Mouse (Mus musculus) spleen, postnatal 14 days (tissue): Measurements from ENCODE around the gene Cavin4.

ENCODE experiments used
- DNase-seq, 2 experiments: peaks; one replicate each; pipeline ENCODE4 v3.0.0; 2021 to 2022; ENCODE audit warnings: low spot score in 2 of 2

Cavin4 gene

DNA sequence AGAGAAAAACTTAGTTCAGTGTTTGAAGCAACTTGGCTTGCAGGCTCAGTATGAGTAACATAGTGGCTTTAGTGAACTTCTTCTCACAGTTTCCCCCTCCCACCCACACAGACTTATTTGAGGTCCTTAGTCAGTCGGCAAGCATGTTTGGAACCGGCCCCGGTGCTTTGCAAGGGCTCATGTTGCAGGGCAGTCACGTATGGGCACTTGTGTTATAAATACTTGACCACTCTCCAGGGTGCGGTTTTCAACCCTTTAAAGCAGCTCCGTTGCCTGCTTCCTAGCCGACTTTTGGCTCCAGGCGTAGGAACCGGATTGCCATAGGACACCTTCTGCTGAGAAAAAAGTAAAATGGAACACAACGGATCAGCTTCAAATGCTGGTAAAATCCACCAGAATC lies at the start of gene Cavin4:
Cavin4 (plus strand) TSS at position 244 of the 400 bp plus-strand sequence.
- DNase-seq = no peak

DNA sequence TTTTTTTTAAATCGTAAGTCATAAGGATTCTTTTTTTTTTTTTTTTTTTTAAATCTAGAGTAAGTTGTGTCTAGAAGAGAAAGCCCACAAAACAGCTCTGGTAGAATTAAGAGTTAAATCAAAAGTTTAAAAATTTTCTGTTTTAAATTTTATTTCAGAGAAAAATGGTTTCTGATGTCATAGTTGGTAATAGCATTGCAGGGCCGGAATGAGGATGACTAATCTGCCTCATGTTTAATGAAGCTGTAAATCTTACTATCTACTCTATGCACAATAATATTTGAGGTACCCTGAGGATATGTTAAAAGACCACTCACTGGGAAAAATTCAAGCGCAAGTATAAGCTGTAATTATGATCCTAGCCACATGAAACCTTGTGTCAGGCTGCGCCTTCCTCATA lies 47.8 kb upstream of the Cavin4 start:
- DNase-seq = no peak

GRCm38 (mm10) chr4:48617201-48617600 lies 46.1 kb upstream of the Cavin4 start:
- DNase-seq = no peak

- no peak for DNase-seq
Measured at GRCm38 (mm10) chr4:48620121-48620520, 43.2 kb upstream of the Cavin4 start.

GRCm38 (mm10) chr4:48622246-48622645 lies 41.1 kb upstream of the Cavin4 start:
- DNase-seq = no peak

DNA sequence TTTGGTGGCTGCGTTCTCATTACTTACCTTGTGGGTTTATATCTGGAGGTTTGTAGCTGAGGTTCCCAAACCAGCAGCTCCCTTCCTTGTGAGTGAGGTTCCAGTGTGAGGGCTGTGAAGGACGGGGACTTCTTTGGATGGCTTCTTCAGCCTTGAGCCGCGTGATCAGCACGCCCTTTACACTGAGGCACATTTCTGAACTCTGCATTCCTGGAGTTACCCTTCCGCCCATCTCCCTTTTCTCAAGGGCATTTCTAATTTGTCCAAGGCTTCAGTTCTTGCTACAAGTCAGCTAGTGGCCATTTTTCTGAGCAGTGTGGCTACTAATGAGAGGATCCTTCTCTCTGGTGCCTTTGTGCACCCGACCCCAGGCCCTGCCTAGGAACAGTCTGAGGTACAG lies 40.4 kb upstream of the Cavin4 start:
- DNase-seq = no peak

DNA sequence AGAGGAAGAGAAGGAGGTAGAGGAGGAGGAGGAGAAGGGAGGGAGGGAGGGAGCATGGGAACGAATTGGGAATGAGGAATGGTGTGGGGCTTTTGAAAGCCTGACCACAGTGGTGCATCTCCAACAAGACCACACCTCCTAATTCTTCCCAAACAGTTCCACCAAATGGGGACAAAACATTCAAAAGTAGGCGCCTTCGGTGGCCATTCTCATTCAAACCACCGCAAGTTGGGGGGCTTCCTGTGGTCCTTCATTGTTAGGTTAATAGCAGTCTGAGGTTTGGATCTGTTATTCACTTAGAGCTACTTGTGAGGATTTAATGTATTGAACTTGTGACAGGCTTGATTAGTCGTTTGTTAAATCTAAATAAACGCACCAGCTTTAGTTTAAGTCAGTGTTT lies 38.4 kb upstream of the Cavin4 start:
- no peak for DNase-seq

GRCm38 (mm10) chr4:48625836-48626235 lies 37.5 kb upstream of the Cavin4 start:
- DNase-seq = no peak

DNA sequence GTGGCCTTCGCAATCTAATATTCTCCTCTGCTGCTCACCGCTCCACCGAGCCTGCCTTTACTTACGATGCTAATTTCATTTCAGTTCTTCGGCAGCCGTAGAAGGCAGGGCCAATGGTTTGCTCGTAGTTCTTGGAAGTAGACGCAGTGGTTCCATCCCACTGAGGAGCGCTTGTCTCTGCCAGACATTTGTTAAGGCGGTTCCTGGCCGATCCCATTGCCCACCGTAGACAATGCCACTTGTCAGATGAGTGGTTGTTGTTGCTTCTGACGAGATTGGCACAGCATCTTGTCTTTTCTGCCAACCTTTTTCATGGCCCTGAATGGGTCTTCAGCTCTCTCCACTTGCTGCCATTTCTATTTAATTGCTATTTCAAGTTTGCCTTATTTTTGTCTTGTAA lies 33.9 kb upstream of the Cavin4 start:
- DNase-seq = no peak

DNA sequence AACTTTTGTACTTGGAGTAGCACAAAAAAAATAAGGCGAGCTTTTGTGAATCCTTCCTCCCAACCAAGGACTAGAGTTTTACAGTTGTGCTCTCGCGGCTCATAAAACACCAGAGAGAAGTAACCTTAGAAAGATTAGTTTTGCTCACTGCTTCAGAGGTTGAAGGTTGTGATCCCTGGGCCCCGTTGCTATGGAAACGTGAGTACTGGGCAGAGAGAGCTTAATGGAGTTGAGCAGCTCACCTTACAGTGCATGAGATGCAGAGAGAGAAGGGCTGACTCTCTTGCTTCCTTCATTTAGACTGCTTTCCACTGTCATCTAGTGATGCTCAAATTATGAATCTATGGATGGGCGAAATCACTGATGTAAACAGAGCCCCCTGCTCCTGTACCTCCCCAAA lies 29.8 kb upstream of the Cavin4 start:
- DNase-seq = no peak

GRCm38 (mm10) chr4:48634058-48634457 lies 29.3 kb upstream of the Cavin4 start:
- DNase-seq = no peak

GRCm38 (mm10) chr4:48636831-48637230 lies 26.5 kb upstream of the Cavin4 start:
- DNase-seq = no peak

DNA sequence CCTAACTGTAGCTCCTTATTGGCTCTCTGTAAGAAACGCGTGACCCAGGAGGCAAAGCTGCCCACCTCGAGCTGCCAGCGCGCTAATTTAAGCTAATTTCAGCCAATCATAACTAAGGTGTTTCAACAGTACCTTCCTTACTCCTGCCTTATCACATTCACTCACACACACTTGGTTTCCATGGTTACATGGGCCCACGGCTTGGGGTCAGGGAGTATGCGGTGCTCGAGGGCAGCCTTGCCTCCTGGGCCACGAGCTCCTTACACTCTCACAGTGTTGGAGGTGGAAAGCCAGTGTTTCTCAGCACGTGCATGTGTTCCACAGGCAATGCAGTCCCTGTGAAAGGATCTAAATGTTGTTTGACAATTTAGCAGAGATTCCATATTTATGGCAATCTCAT lies 25.2 kb upstream of the Cavin4 start:
- no peak for DNase-seq

- no peak for DNase-seq
Measured at GRCm38 (mm10) chr4:48639503-48639902, 23.8 kb upstream of the Cavin4 start.

GRCm38 (mm10) chr4:48643801-48644200 lies 19.5 kb upstream of the Cavin4 start:
- no peak for DNase-seq

DNA sequence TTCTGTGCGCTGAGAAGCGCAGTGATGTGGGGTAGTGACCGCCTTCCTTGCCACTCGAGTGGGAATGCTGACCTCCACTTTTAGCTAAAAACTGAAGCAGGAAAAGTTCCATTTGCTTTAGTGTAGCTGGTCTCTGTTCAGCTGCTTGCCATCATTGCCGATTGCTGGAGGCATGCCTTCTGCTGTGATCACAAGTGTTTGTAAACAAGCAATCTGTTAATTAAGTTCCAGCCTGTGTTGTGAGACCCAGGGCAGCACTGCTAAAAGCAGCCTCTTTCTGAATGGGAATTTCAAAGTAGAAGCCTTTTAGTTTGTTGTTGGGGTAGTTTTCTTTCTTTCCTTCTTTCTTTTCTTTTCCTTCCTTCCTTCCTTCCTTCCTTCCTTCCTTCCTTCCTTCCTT lies 17.2 kb upstream of the Cavin4 start:
- DNase-seq = no peak

GRCm38 (mm10) chr4:48650617-48651360 lies 12.5 kb upstream of the Cavin4 start:
- DNase-seq = no peak

GRCm38 (mm10) chr4:48654118-48654517 lies 9.2 kb upstream of the Cavin4 start:
- DNase-seq = no peak

DNA sequence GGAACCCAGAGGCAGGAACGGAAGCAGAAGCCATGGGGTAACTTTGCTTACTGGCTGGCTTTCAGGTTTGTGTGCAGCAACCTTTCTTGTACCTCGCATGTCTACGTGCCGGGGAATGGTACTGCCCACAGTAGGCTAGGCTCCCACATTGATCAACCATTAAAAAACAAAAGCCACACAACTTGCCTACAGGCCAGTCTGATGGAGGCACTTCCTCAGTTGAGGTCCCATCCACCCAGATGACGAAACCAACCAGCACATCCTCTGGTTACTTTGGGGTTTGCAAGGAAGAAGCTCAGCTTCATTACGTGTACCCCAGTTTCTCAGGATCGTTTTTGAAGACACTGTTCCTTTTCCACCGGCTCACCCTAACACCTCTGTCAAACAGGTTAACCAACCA lies 6.8 kb upstream of the Cavin4 start:
- no peak for DNase-seq

DNA sequence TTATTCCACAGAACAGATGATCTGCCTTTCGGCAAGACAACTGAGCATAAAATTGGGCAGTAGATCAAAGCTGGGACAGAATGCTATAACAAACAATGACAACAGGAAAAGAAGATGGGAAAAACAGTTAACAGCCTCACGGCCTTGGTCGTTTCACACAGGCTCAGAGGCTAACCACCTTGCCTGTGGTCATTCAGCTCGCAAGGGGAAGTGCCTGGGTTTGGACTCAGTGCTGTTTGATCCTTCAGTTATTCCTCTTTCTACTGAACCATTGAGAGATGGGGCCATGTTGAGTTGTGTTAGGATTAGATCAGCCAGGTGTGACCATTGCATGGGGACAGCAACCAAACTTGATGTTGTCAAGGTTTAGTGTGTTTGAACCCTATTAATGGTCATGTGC lies 3.2 kb upstream of the Cavin4 start:
- DNase-seq = no peak

DNA sequence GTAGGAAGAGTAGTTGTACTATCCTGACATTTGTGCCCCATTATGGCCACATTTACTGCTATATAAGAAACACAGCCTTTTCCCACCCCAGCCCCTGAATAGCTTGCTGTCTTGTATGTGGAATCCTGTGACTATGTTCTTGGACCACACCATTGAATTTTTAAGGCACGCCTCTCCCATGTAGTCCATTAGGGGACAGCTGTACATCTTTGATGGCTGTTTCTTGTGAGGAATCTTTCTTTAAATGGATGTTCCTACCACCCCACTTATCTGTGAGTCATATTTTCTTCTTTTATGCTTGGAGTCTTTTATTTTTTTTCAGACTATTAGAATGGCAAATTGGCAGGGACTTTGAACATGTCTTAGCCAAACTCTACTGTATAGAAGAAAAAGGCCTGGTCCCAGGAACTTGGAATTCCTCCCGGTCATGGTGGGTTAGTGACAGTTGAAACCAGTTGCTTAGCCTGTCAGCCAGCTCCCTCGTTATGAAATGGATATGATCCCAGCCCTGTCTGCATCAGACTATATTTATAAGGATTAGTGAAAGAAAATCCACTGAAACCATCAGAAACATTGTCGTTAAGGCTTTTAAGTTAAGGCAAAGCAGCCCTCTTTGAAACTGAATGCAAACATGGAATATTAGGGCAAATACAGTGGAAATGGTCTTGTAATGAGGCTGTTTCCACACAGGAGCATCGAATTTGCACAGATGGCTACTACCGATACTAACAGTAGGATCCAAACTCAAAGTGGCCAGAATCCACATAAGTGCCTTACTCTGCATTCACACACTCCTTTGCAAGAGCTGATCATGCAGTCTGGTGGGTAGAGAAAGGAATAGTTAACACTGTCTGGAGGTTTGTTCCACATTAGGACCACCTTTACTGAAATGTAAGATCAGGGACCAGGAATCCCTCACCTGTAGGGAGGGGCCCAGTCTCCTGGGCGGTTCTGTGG lies 2.4 kb upstream of the Cavin4 start:
- DNase-seq = no peak

DNA sequence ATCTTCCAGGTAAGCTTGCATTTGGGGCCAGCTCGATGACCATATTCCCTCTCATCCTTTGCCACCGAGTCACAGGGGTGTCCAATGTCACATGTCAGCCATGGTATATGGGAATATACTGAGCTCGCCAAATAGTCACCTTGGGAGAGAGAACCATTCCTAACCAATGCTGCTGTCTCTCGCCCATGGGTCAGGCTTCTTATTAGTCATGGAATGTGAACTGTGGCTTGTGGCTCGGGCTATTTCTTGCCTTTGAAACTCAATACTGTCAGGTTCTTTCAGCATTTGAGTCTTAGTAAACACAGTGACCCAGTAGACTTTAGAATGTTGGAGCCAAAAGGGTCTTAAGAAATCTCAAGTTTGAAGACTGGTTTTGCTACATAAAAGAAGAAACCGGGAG lies 707 bp downstream of the Cavin4 start:
- no peak for DNase-seq

DNA sequence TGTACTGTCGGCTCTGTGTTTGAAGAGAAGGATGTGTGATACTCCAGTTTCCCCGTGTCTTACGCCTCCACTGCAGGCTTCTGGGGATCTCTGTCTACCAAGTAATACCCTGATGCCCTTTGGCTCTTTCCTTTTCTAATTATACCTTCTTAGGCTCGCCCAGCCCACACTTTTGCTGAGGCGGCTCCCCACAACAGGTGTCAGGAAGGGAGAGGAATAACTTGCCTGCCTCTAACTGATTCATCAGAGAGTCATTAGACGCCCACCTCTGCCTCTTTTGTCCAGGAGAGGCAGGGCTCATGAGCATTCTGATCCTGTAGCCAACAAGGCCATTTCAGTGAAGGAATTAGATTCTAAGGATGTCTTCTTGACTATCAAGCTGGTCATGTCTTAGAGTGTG lies 4.0 kb downstream of the Cavin4 start:
- no peak for DNase-seq
